In the genomic region with DNA sequence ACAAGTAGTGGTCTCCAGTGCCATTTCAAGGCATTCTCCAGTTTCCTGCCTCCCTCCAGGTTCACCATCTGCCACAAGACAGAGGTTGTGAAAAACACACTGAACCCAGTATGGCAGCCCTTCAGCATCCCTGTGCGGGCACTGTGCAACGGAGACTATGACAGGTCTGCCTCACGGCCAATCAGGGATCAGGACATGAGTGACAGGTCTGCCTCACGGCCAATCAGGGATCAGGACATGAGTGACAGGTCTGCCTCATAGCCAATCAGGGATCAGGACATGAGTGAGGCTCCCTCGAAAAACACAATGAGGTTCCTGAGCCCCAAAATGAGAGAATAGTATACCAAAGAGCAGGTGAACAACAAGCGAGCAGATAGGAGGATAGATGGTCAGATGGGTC, we compare ENCODE assay signal across 26 mouse cellular contexts. TPM values are rescaled to one million over a fixed set of nuclear protein-coding genes. Genes with fewer than 3 reads are reported as not detected.
DNase-seq lines count a peak whose midpoint lies in the region; ATAC-seq and TF ChIP-seq lines count a peak whose summit lies in the region.
"Had no signal": no experiment of that assay in that cellular context is flagged by ENCODE, and none has a peak within 500 bp of the region (broad histone marks: within the 10 kb centered on the region; RNA-seq: fewer than 3 reads in every experiment).

No protein-coding gene starts in this region.

- in situ Hi-C loops in ES-E14 (cut with MboI; ENCODE audit: low sequenced_read_pairs in 2 of 2, unreplicated experiment in 2 of 2), result no loop called here

- ATAC-seq in forebrain, embryonic 15.5 days (replicated peaks), result 0 out of 2 replicates have a peak, but pooled peaks have one; percentile 38
- no peak for ATAC-seq in forebrain, embryonic 14.5 days
- 0 out of 2 replicates have a peak, but pooled peaks have one; percentile 39 for ATAC-seq in megakaryocyte progenitor cell, adult 5-6 weeks (replicated peaks; ENCODE audit: poor library complexity)
- ATAC-seq: CD4-positive, CD25-positive, alpha-beta regulatory T cell, adult 4 months; intestine, postnatal 0 days had no signal

- H3K9me3 ChIP-seq in forebrain, embryonic 15.5 days, result no peaks in the 10 kb centered on the region
- no peaks in the 10 kb centered on the region for H3K9me3 ChIP-seq in forebrain, embryonic 14.5 days (replicated peaks; ENCODE audit: control insufficient read depth, low read length)
- no peaks in the 10 kb centered on the region for H3K9me3 ChIP-seq in E14TG2a.4 (ENCODE audit: low read length)
- no peaks in the 10 kb centered on the region for H3K9me3 ChIP-seq in ES-E14 (ENCODE audit: control insufficient read depth, insufficient read depth, low read depth, low read length)
- H3K9me3 ChIP-seq: embryonic facial prominence, embryonic 12.5 days; embryonic facial prominence, embryonic 15.5 days; heart, embryonic 10.5 days; heart, embryonic 13.5 days; hindbrain, embryonic 12.5 days; hindbrain, embryonic 15.5 days had no signal

- H3K4me3 ChIP-seq in forebrain, embryonic 15.5 days, result no peak overlapping the region
- no peak overlapping the region for H3K4me3 ChIP-seq in forebrain, embryonic 14.5 days (ENCODE audit: low read depth, low read length)
- H3K4me3 ChIP-seq in E14TG2a.4 (replicated peaks; ENCODE audit: low read length) (peak overlapping the region; percentile 43), ES-E14 (ENCODE audit: insufficient read depth in 1 of 2, low read depth in 1 of 2, low read length in 2 of 2, poor library complexity in 1 of 2, severe bottlenecking in 1 of 2) (no peak overlapping the region)
- H3K4me3 ChIP-seq: embryonic facial prominence, embryonic 12.5 days; embryonic facial prominence, embryonic 15.5 days; heart, adult 2 months; heart, embryonic 10.5 days; heart, embryonic 13.5 days; hindbrain, embryonic 12.5 days; hindbrain, embryonic 15.5 days had no signal

- H3K4me2 ChIP-seq in forebrain, embryonic 15.5 days (replicated peaks), result no peak overlapping the region
- H3K4me2 ChIP-seq in forebrain, embryonic 14.5 days (ENCODE audit: low read length), result no peak overlapping the region
- H3K4me2 ChIP-seq: embryonic facial prominence, embryonic 12.5 days; embryonic facial prominence, embryonic 15.5 days; heart, embryonic 13.5 days; hindbrain, embryonic 12.5 days; hindbrain, embryonic 15.5 days had no signal

- H3K27me3 ChIP-seq in forebrain, embryonic 15.5 days, result no peaks in the 10 kb centered on the region; the same call in 1 of the 2 replicates
- H3K27me3 ChIP-seq in forebrain, embryonic 14.5 days (replicated peaks; ENCODE audit: control insufficient read depth, insufficient read depth, low read length), result no peaks in the 10 kb centered on the region
- H3K27me3 ChIP-seq in E14TG2a.4 (ENCODE audit: insufficient read depth, low read length), result no peaks in the 10 kb centered on the region
- H3K27me3 ChIP-seq: hindbrain, embryonic 15.5 days had no signal

- no peaks in the 10 kb centered on the region for H3K4me1 ChIP-seq in forebrain, embryonic 15.5 days
- H3K4me1 ChIP-seq in forebrain, embryonic 14.5 days (ENCODE audit: control insufficient read depth, insufficient read depth, low read length), result no peaks in the 10 kb centered on the region
- H3K4me1 ChIP-seq in E14TG2a.4 (replicated peaks; ENCODE audit: low read depth, low read length) (peaks cover 64% of the 10 kb centered on the region), ES-E14 (ENCODE audit: control insufficient read depth in 2 of 2, insufficient read depth in 2 of 2, low read length in 2 of 2, poor library complexity in 1 of 2) (peaks cover 3 to 30% of the 10 kb centered on the region in 2 experiments; a peak in 2 of 4 replicates)
- H3K4me1 ChIP-seq: embryonic facial prominence, embryonic 12.5 days; embryonic facial prominence, embryonic 15.5 days; heart, embryonic 10.5 days; heart, embryonic 13.5 days; hindbrain, embryonic 12.5 days; hindbrain, embryonic 15.5 days had no signal

- no peak overlapping the region for H3K9ac ChIP-seq in forebrain, embryonic 15.5 days (replicated peaks)
- H3K9ac ChIP-seq in forebrain, embryonic 14.5 days (ENCODE audit: low read length), result no peak overlapping the region
- H3K9ac ChIP-seq in ES-E14 (ENCODE audit: insufficient read depth, low read depth, low read length, poor library complexity, severe bottlenecking), result no peak overlapping the region
- H3K9ac ChIP-seq: embryonic facial prominence, embryonic 12.5 days; embryonic facial prominence, embryonic 15.5 days; heart, embryonic 13.5 days; hindbrain, embryonic 12.5 days; hindbrain, embryonic 15.5 days had no signal

- no peaks in the 10 kb centered on the region for H3K36me3 ChIP-seq in forebrain, embryonic 15.5 days
- no peaks in the 10 kb centered on the region for H3K36me3 ChIP-seq in forebrain, embryonic 14.5 days (ENCODE audit: control insufficient read depth, insufficient read depth, low read length)
- H3K36me3 ChIP-seq in E14TG2a.4 (ENCODE audit: insufficient read depth, low read length), result no peaks in the 10 kb centered on the region
- no peaks in the 10 kb centered on the region for H3K36me3 ChIP-seq in ES-E14 (ENCODE audit: control insufficient read depth, insufficient read depth, low read length, poor library complexity, severe bottlenecking)
- H3K36me3 ChIP-seq: embryonic facial prominence, embryonic 12.5 days; embryonic facial prominence, embryonic 15.5 days; heart, embryonic 10.5 days; heart, embryonic 13.5 days; hindbrain, embryonic 12.5 days; hindbrain, embryonic 15.5 days had no signal

- no peak overlapping the region for H3K27ac ChIP-seq in forebrain, embryonic 15.5 days (replicated peaks)
- no peak overlapping the region for H3K27ac ChIP-seq in forebrain, embryonic 14.5 days (ENCODE audit: low read depth, low read length)
- H3K27ac ChIP-seq in ES-E14 (ENCODE audit: insufficient read depth, low read depth, low read length, poor library complexity, severe bottlenecking), result no peak overlapping the region
- H3K27ac ChIP-seq: embryonic facial prominence, embryonic 12.5 days; embryonic facial prominence, embryonic 15.5 days; heart, adult 2 months; heart, embryonic 10.5 days; heart, embryonic 13.5 days; hindbrain, embryonic 12.5 days; hindbrain, embryonic 15.5 days had no signal

- 68% methylated on average over 6 of the region's 6 CpGs for WGBS in forebrain, embryonic 15.5 days
- WGBS in forebrain, embryonic 14.5 days, result 70% methylated on average over 6 of the region's 6 CpGs

- no peak for DNase-seq in forebrain, embryonic 14.5 days (ENCODE audit: low spot score)
- no peak for DNase-seq in ES-E14 (ENCODE audit: low read depth, low spot score)
- DNase-seq in lung, postnatal 36 days, result no peak
- DNase-seq in kidney, adult 8-10 months, result no peak
- DNase-seq: adrenal gland, adult 2 months; adrenal gland, postnatal 14 days; cerebellum, adult 11 months; cerebellum, adult 8-10 months; gastrocnemius, postnatal 10 days; gastrocnemius, postnatal 36 days; heart, adult 2 months; heart, postnatal 14 days; heart, postnatal 4 days; kidney, adult 2 months had no signal

- TF ChIP-seq CTCF in E14TG2a.4 (conservative IDR thresholded peaks at IDR 0.05; ENCODE audit: low read length), result no peak

TF ChIP-seq in ES-E14, 5 proteins besides CTCF, POLR2A, EP300 and RAD21:
- TF ChIP-seq ZNF384 (IDR thresholded peaks at IDR 0.05; ENCODE audit: low read depth, low read length) (no peak), ZC3H11A (IDR thresholded peaks at IDR 0.05; ENCODE audit: borderline replicate concordance, low read depth, low read length) (no peak), CHD2 (IDR thresholded peaks at IDR 0.05; ENCODE audit: low read depth, low read length) (peak; percentile 77), HCFC1 (IDR thresholded peaks at IDR 0.05; ENCODE audit: borderline replicate concordance, insufficient read depth, low read length) (no peak)

RNA-seq across cellular contexts. Expression of gene Cpne9, which starts 8.2 kb away (rescaled TPM):
- polyA plus RNA-seq in forebrain, embryonic 15.5 days (2015; fragmentation: Nextera tagmentation; extraction: Ambion mirVana), result 0.34 and 0.39 TPM in 2 replicates
- polyA plus RNA-seq in forebrain, embryonic 14.5 days (2014; fragmentation: Nextera tagmentation; extraction: Ambion mirVana), result 0.23 and 0.80 TPM in 2 replicates
- total RNA-seq in ES-E14 (2012; rRNA removed), result 1.7 and 2.9 TPM in 2 replicates
- total RNA-seq in megakaryocyte progenitor cell, adult 5-6 weeks (2015), result 0.49 TPM in 1 of 2 replicates, not detected in the other
- total RNA-seq in megakaryocyte progenitor cell, adult 5-6 weeks (2017), result not detected in 2 replicates
- total RNA-seq: gastrocnemius, postnatal 36 days; granulocyte monocyte progenitor cell, adult 5-6 weeks; heart, postnatal 4 days had no signal
- polyA plus RNA-seq: heart, embryonic 10.5 days; heart, embryonic 13.5 days; intestine, postnatal 0 days had no signal

RNA-seq across cellular contexts. Expression of gene Brpf1, which starts 16.6 kb away (rescaled TPM):
- 19.6 and 22.2 TPM in 2 replicates for polyA plus RNA-seq in forebrain, embryonic 15.5 days (2015; fragmentation: Nextera tagmentation; extraction: Ambion mirVana)
- 15.8 and 17.0 TPM in 2 replicates for polyA plus RNA-seq in forebrain, embryonic 14.5 days (2014; fragmentation: Nextera tagmentation; extraction: Ambion mirVana)
- total RNA-seq in ES-E14 (2012; rRNA removed), result 38.8 and 43.1 TPM in 2 replicates
- 33.9 and 34.7 TPM in 2 replicates for total RNA-seq in megakaryocyte progenitor cell, adult 5-6 weeks (2015)
- 36.6 and 39.0 TPM in 2 replicates for total RNA-seq in megakaryocyte progenitor cell, adult 5-6 weeks (2017)

RNA-seq across cellular contexts. Expression of gene Ogg1, which starts 36.4 kb away (rescaled TPM):
- polyA plus RNA-seq in forebrain, embryonic 15.5 days (2015; fragmentation: Nextera tagmentation; extraction: Ambion mirVana), result 11.6 and 11.8 TPM in 2 replicates
- 12.7 and 14.7 TPM in 2 replicates for polyA plus RNA-seq in forebrain, embryonic 14.5 days (2014; fragmentation: Nextera tagmentation; extraction: Ambion mirVana)
- total RNA-seq in ES-E14 (2012; rRNA removed), result 11.9 and 13.0 TPM in 2 replicates
- 12.7 and 13.4 TPM in 2 replicates for total RNA-seq in megakaryocyte progenitor cell, adult 5-6 weeks (2015)
- total RNA-seq in megakaryocyte progenitor cell, adult 5-6 weeks (2017), result 4.1 and 9.7 TPM in 2 replicates

RNA-seq across cellular contexts. Expression of gene Mtmr14, which starts 52.7 kb away (rescaled TPM):
- 47.0 and 53.8 TPM in 2 replicates for polyA plus RNA-seq in forebrain, embryonic 15.5 days (2015; fragmentation: Nextera tagmentation; extraction: Ambion mirVana)
- polyA plus RNA-seq in forebrain, embryonic 14.5 days (2014; fragmentation: Nextera tagmentation; extraction: Ambion mirVana), result 41.7 and 43.6 TPM in 2 replicates
- 42.4 and 44.8 TPM in 2 replicates for total RNA-seq in ES-E14 (2012; rRNA removed)
- total RNA-seq in megakaryocyte progenitor cell, adult 5-6 weeks (2015), result 22.7 and 24.3 TPM in 2 replicates
- 39.7 and 55.8 TPM in 2 replicates for total RNA-seq in megakaryocyte progenitor cell, adult 5-6 weeks (2017)

RNA-seq across cellular contexts. Expression of gene Camk1, which starts 53.4 kb away (rescaled TPM):
- polyA plus RNA-seq in forebrain, embryonic 15.5 days (2015; fragmentation: Nextera tagmentation; extraction: Ambion mirVana), result 79.0 and 88.0 TPM in 2 replicates
- polyA plus RNA-seq in forebrain, embryonic 14.5 days (2014; fragmentation: Nextera tagmentation; extraction: Ambion mirVana), result 86.3 and 90.7 TPM in 2 replicates
- total RNA-seq in ES-E14 (2012; rRNA removed), result 8.5 and 9.4 TPM in 2 replicates
- 10.2 and 15.2 TPM in 2 replicates for total RNA-seq in megakaryocyte progenitor cell, adult 5-6 weeks (2015)
- 16.6 and 24.3 TPM in 2 replicates for total RNA-seq in megakaryocyte progenitor cell, adult 5-6 weeks (2017)
